Mouse (Mus musculus) CD4-positive, CD25-positive, alpha-beta regulatory T cell, adult 2 months (primary cell): Measurements from ENCODE around the gene Hmox1.
A peak's percentile ranks its signal among the peaks of the same experiment; 100 is the strongest.

ENCODE experiments used
- DNase-seq: peaks from one replicate; pipeline ENCODE4 v3.0.0-alpha.2; 2012; ENCODE audit warnings: low read depth, low spot score

The Hmox1 gene

GRCm38 (mm10) chr8:75088989-75089881, 4.2 kb upstream of the Hmox1 start:
- peak; percentile 20 for DNase-seq

GRCm38 (mm10) chr8:75090781-75091365, 2.5 kb upstream of the Hmox1 start:
- no peak for DNase-seq

DNA sequence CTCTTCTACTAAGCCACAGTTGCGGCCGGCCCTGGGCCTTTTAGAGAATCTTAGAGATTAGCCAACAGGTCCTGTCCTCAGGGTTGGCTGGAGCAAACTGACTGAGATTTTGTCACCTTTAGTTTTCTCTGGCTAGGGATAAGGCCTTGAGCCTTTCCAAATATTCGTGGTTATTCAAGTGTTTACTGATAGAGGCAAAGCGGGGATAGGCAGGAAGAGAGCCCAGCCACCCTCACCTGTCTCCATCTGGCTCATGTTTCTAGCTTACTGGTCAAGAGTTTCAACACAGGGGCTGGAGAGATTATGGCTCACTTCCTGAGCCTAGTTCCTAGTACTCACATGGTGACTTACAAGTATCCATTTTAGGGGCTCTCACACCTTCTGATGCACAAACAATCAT, 9.5 kb downstream of the Hmox1 start:
- DNase-seq: no peak

- DNase-seq: no peak
These were observed 10.0 kb downstream of the Hmox1 start for GRCm38 (mm10) chr8:75103376-75103878.

DNA sequence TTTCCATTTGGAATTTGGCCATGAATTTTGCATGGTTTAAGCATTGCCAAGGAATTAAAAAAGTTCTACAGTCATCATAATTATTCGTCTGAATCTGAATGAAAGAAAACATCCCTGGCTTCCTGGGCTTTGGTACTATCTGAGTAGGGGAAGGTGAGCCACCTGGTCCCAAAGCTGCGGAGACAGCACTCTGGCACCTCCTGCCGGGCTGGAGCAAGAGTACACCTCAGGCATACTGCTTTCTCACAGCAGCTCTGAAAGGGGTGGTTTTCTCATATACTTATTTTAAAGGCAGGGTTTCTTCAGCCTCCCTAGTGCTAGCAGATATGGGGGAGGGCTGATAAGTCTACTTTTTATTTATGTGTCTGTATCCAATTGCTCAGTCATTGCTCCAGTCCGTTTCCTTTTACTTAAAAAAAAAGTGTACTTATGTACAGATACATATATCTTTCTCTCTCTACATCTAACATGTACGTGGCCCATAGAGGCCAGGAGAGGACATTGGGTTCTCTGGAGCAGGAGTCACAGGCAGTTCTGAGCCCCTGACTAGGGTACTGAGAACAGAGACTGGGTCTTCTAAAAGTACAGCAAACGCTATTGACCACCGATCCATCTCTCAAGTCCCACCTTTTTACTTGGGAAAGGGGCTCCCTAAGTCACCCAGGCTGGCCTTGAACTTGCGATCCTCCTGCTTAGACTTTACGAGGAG, 15.3 kb downstream of the Hmox1 start:
- peak; percentile 93 for DNase-seq

- DNase-seq: peak; percentile 99
These were observed 16.0 kb downstream of the Hmox1 start, which contains the start of gene Mcm5 for GRCm38 (mm10) chr8:75109236-75109967. TSS of gene Mcm5 (plus strand) at chr8:75109569.

- peak; percentile 10 for DNase-seq
These were observed 16.7 kb downstream of the Hmox1 start for GRCm38 (mm10) chr8:75110093-75110492.

GRCm38 (mm10) chr8:75118505-75118904, 25.1 kb downstream of the Hmox1 start:
- DNase-seq: no peak

- DNase-seq: no peak
These were observed 25.9 kb downstream of the Hmox1 start for GRCm38 (mm10) chr8:75119287-75119686.

DNA sequence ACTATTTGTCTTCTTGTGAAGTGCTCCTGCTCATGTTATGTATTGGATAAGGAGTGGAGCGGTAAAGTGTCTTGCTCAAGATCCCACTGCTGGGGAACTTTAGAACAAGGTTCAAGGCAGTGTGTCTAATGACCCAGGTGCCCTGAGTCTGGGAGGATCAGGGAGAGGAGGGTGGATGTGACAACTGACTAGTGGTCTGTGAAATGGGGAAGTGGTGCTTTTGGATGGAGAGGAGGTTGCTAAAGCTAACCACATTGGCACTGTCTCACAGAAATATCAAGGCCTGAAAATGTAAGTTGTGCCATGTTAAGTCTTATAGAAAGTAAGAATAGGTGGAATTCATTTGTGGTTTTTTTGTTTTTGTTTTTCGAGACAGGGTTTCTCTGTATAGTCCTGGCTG, 26.3 kb downstream of the Hmox1 start:
- no peak for DNase-seq

GRCm38 (mm10) chr8:75127406-75127805, 34.0 kb downstream of the Hmox1 start:
- DNase-seq: no peak

- peak; percentile 46 for DNase-seq
These were observed 39.1 kb downstream of the Hmox1 start for GRCm38 (mm10) chr8:75132485-75132884.

DNA sequence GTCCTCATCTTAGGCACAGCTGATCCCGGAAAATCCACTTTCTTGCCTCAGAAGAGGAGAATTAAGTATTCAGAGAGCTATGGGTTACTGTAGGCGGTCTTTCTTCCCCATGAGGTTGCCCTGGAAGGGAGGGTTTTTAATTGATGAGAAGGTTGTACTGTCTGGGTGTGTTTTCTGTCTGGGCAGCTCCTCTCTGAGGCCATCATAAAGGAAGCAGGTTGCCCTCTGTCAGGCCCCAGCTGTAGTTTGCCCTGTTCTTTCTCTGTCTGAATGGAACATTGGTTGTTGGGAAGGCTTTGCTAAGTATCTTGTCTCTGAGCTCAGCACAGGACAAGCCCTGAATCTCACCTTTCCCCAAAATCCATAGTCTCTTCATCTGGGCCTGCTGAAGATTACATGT, 40.0 kb downstream of the Hmox1 start:
- no peak for DNase-seq

GRCm38 (mm10) chr8:75134603-75135391, 41.4 kb downstream of the Hmox1 start:
- no peak for DNase-seq

- no peak for DNase-seq
These were observed 42.3 kb downstream of the Hmox1 start for GRCm38 (mm10) chr8:75135756-75136155.

DNA sequence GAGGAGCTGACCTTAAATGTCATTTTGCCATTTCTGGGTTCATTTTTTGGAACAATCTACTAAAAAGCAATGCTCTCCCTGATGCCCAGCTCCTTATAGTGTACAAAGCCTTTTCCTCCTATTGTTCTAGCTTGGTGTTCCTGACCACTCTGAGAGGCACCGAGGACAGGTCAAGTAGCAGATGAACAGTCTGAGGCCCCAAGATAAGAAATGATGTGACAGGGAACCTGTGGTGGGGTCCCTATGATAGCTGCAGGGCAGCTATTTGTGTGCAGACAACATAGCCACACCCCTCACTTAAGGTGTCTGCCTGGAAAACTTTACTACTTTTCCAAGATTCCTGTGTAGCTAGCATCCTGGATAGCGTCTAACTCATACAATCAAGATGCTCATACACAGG, 42.8 kb downstream of the Hmox1 start:
- no peak for DNase-seq

DNA sequence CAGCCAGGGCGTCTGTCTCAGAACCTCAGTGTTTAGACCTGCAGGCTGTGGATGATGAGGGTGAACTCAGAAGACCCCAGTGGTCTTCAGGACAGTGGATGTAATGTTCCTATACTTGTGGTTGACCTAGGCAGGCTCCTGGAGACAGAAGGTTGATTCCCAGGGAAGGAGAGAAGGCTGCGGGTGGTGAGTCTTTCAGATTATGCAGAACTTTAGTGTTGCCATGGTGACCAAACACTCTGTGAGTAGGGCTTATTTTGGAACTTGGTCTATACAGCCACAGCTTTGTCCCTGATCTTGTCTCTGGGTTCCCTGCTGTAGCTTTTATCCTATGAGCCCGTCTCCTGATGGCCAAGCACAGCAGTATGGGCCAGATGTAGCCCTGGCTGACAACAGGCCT, 44.1 kb downstream of the Hmox1 start:
- DNase-seq: no peak
